Mouse (Mus musculus): ENCODE results near the gene Cinp. TPM values are rescaled to one million over a fixed set of nuclear protein-coding genes. Genes with fewer than 3 reads are reported as not detected.
A peak's percentile ranks its signal among the peaks of the same experiment; 100 is the strongest.

Gene Cinp
- polyA plus RNA-seq, 1 experiment, result 19.4 TPM

GRCm38 (mm10) chr12:110844227-110845130, 44.5 kb downstream of the Cinp start:
- H3K4me1 ChIP-seq (ENCODE audit: control insufficient read depth, insufficient read depth, insufficient read length, low read length), result no peaks in the 10 kb centered on the region
- WGBS, result under 1% methylated on average over 42 of the region's 42 CpGs

GRCm38 (mm10) chr12:110843194-110844048, 45.5 kb downstream of the Cinp start:
- Histone ChIP-seq H3K4me3 (ENCODE audit: low read depth, low read length) (peak overlapping the region; percentile 74), H3K27ac (ENCODE audit: insufficient read depth, low read depth, low read length) (no peak overlapping the region), H3K4me1 (ENCODE audit: control insufficient read depth, insufficient read depth, insufficient read length, low read length) (no peaks in the 10 kb centered on the region), H3K36me3 (ENCODE audit: control insufficient read depth, insufficient read depth, low read length) (no peaks in the 10 kb centered on the region), H3K27me3 (ENCODE audit: control insufficient read depth, insufficient read depth, low read length) (no peaks in the 10 kb centered on the region)
- WGBS, result 20% methylated on average over 32 of the region's 32 CpGs
- TF ChIP-seq POLR2A (IDR thresholded peaks at IDR 0.05; ENCODE audit: low read depth, low read length) (no peak), CTCF (IDR thresholded peaks at IDR 0.05; ENCODE audit: extremely low read depth, insufficient read length, insufficient replicate concordance, low read depth, low read length) (peak; percentile 90)

More at GRCm38 (mm10) chr12:110844227-110845130, 44.5 kb downstream of the Cinp start:
- peak overlapping the region; percentile 74 for H3K4me3 ChIP-seq (ENCODE audit: low read depth, low read length)
- H3K27ac ChIP-seq (ENCODE audit: insufficient read depth, low read depth, low read length), result peak overlapping the region; percentile 70
- no peaks in the 10 kb centered on the region for H3K27me3 ChIP-seq (ENCODE audit: control insufficient read depth, insufficient read depth, low read length)
- no peaks in the 10 kb centered on the region for H3K36me3 ChIP-seq (ENCODE audit: control insufficient read depth, insufficient read depth, low read length)
- TF ChIP-seq CTCF (IDR thresholded peaks at IDR 0.05; ENCODE audit: extremely low read depth, insufficient read length, insufficient replicate concordance, low read depth, low read length), result peak; percentile 16; the same call in 1 of the 2 replicates
- TF ChIP-seq POLR2A (IDR thresholded peaks at IDR 0.05; ENCODE audit: low read depth, low read length), result no peak

- H3K27ac ChIP-seq (ENCODE audit: insufficient read depth, low read depth, low read length), result no peak overlapping the region
- WGBS, result 64% methylated on average over 5 of the region's 5 CpGs
These were observed 47.0 kb downstream of the Cinp start for GRCm38 (mm10) chr12:110841731-110842493.

GRCm38 (mm10) chr12:110840348-110841198, 48.4 kb downstream of the Cinp start, which contains the start of gene Mok:
Mok (minus strand) TSS chr12:110840939.
- no peak within 1 kb of the TSS for H3K27ac ChIP-seq (ENCODE audit: insufficient read depth, low read depth, low read length)
- H3K27me3 ChIP-seq (ENCODE audit: control insufficient read depth, insufficient read depth, low read length), result no peaks in the 10 kb centered on the region
- no peaks in the 10 kb centered on the region for H3K4me1 ChIP-seq (ENCODE audit: control insufficient read depth, insufficient read depth, insufficient read length, low read length)
- no peak for TF ChIP-seq CTCF (IDR thresholded peaks at IDR 0.05; ENCODE audit: extremely low read depth, insufficient read length, insufficient replicate concordance, low read depth, low read length)
- no peak for TF ChIP-seq POLR2A (IDR thresholded peaks at IDR 0.05; ENCODE audit: low read depth, low read length)
- no peaks in the 10 kb centered on the region for H3K36me3 ChIP-seq (ENCODE audit: control insufficient read depth, insufficient read depth, low read length)
- peak within 1 kb of the TSS; percentile 91 for H3K4me3 ChIP-seq (ENCODE audit: low read depth, low read length)
- WGBS, result under 1% methylated on average over 71 of the region's 71 CpGs

More at GRCm38 (mm10) chr12:110841731-110842493, 47.0 kb downstream of the Cinp start:
- no peaks in the 10 kb centered on the region for H3K27me3 ChIP-seq (ENCODE audit: control insufficient read depth, insufficient read depth, low read length)
- no peaks in the 10 kb centered on the region for H3K36me3 ChIP-seq (ENCODE audit: control insufficient read depth, insufficient read depth, low read length)
- no peak for TF ChIP-seq POLR2A (IDR thresholded peaks at IDR 0.05; ENCODE audit: low read depth, low read length)
- no peak for TF ChIP-seq CTCF (IDR thresholded peaks at IDR 0.05; ENCODE audit: extremely low read depth, insufficient read length, insufficient replicate concordance, low read depth, low read length)
- no peaks in the 10 kb centered on the region for H3K4me1 ChIP-seq (ENCODE audit: control insufficient read depth, insufficient read depth, insufficient read length, low read length)
- H3K4me3 ChIP-seq (ENCODE audit: low read depth, low read length), result no peak overlapping the region

- no peaks in the 10 kb centered on the region for H3K27me3 ChIP-seq (ENCODE audit: control insufficient read depth, insufficient read depth, low read length)
- TF ChIP-seq CTCF (IDR thresholded peaks at IDR 0.05; ENCODE audit: extremely low read depth, insufficient read length, insufficient replicate concordance, low read depth, low read length), result no peak
- no peak for TF ChIP-seq POLR2A (IDR thresholded peaks at IDR 0.05; ENCODE audit: low read depth, low read length)
- no peak overlapping the region for H3K4me3 ChIP-seq (ENCODE audit: low read depth, low read length)
- no peaks in the 10 kb centered on the region for H3K36me3 ChIP-seq (ENCODE audit: control insufficient read depth, insufficient read depth, low read length)
- H3K27ac ChIP-seq (ENCODE audit: insufficient read depth, low read depth, low read length), result no peak overlapping the region
- H3K4me1 ChIP-seq (ENCODE audit: control insufficient read depth, insufficient read depth, insufficient read length, low read length), result no peaks in the 10 kb centered on the region
- WGBS, result 91% methylated on average over 8 of the region's 8 CpGs
These were observed 51.1 kb downstream of the Cinp start for GRCm38 (mm10) chr12:110837850-110838249.

Data from small intestine, adult 2 months (tissue).